Mouse (Mus musculus): Measurements from ENCODE around the gene Cela2a. TPM values are rescaled to one million over a fixed set of nuclear protein-coding genes. Genes with fewer than 3 reads are reported as not detected.

The Cela2a gene
- polyA plus RNA-seq, 1 experiment from 2014 or later: not detected

- Histone ChIP-seq H3K4me2 (no peak overlapping the region), H3K9ac (no peak overlapping the region), H3K9me3 (replicated peaks) (no peaks in the 10 kb centered on the region), H3K4me1 (replicated peaks) (peaks cover 9% of the 10 kb centered on the region; the same call in 1 of the 2 replicates), H3K36me3 (peaks cover 27% of the 10 kb centered on the region), H3K27ac (ENCODE audit: poor library complexity, severe bottlenecking) (no peak overlapping the region), H3K27me3 (replicated peaks) (no peaks in the 10 kb centered on the region), H3K4me3 (no peak overlapping the region)
- ATAC-seq (ENCODE audit: insufficient number of reproducible peaks, low FRiP score): no peak
- WGBS: 97% methylated on average over 4 of the region's 4 CpGs
These were observed 29.0 kb downstream of the Cela2a start for GRCm38 (mm10) chr4:141796954-141797353.

GRCm38 (mm10) chr4:141796356-141796755, 29.6 kb downstream of the Cela2a start:
- 81% methylated on average over 7 of the region's 7 CpGs for WGBS
- H3K9ac ChIP-seq: no peak overlapping the region

DNA sequence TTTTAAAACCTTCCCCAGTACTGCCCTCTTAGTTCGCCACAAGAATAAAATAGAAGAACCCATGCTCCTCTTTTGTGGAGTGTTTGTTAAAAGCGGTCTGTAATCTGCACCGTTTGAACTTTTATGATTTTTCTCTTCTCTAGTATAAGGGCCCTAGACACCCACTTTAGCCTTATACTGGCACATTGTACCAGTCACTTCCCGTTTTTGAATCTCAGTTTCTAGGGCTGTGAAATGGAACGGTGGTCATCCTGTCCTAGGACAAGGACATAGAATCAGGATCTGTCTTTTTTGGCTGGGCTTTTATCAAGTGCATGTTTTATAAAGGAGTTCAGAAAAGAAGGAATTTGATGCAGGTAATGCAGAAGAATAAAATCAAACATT, 31.8 kb downstream of the Cela2a start:
- ATAC-seq (ENCODE audit: insufficient number of reproducible peaks, low FRiP score): no peak
- Histone ChIP-seq H3K36me3 (peaks cover 27% of the 10 kb centered on the region), H3K27ac (ENCODE audit: poor library complexity, severe bottlenecking) (peak overlapping the region; percentile 94), H3K27me3 (replicated peaks) (no peaks in the 10 kb centered on the region), H3K4me3 (peak overlapping the region; percentile 72), H3K4me2 (peak overlapping the region; percentile 69), H3K9me3 (replicated peaks) (no peaks in the 10 kb centered on the region), H3K4me1 (replicated peaks) (peaks cover 19% of the 10 kb centered on the region), H3K9ac (peak overlapping the region; percentile 74)
- 11% methylated on average over 5 of the region's 5 CpGs for WGBS

More at GRCm38 (mm10) chr4:141796356-141796755, 29.6 kb downstream of the Cela2a start:
- Histone ChIP-seq H3K36me3 (peaks cover 27% of the 10 kb centered on the region), H3K4me1 (replicated peaks) (peaks cover 9% of the 10 kb centered on the region; the same call in 1 of the 2 replicates), H3K9me3 (replicated peaks) (no peaks in the 10 kb centered on the region), H3K27me3 (replicated peaks) (no peaks in the 10 kb centered on the region), H3K4me3 (no peak overlapping the region), H3K27ac (ENCODE audit: poor library complexity, severe bottlenecking) (no peak overlapping the region), H3K4me2 (no peak overlapping the region)
- no peak for ATAC-seq (ENCODE audit: insufficient number of reproducible peaks, low FRiP score)

- ATAC-seq (ENCODE audit: insufficient number of reproducible peaks, low FRiP score): peak; percentile 91
- no peaks in the 10 kb centered on the region for H3K9me3 ChIP-seq (replicated peaks)
- peak within 1 kb of the TSS; percentile 69 for H3K4me2 ChIP-seq
- H3K9ac ChIP-seq: peak within 1 kb of the TSS; percentile 74
- WGBS: under 1% methylated on average over 70 of the region's 80 CpGs
- H3K36me3 ChIP-seq: peaks cover 25% of the 10 kb centered on the region
- H3K4me3 ChIP-seq: peak within 1 kb of the TSS; percentile 72
- peaks cover 19% of the 10 kb centered on the region for H3K4me1 ChIP-seq (replicated peaks)
- peak within 1 kb of the TSS; percentile 94 for H3K27ac ChIP-seq (ENCODE audit: poor library complexity, severe bottlenecking)
- H3K27me3 ChIP-seq (replicated peaks): no peaks in the 10 kb centered on the region
These were observed 32.4 kb downstream of the Cela2a start, which contains the start of gene Casp9 for GRCm38 (mm10) chr4:141793282-141794151. Gene Casp9, plus strand, starts transcription at chr4:141793612.

DNA sequence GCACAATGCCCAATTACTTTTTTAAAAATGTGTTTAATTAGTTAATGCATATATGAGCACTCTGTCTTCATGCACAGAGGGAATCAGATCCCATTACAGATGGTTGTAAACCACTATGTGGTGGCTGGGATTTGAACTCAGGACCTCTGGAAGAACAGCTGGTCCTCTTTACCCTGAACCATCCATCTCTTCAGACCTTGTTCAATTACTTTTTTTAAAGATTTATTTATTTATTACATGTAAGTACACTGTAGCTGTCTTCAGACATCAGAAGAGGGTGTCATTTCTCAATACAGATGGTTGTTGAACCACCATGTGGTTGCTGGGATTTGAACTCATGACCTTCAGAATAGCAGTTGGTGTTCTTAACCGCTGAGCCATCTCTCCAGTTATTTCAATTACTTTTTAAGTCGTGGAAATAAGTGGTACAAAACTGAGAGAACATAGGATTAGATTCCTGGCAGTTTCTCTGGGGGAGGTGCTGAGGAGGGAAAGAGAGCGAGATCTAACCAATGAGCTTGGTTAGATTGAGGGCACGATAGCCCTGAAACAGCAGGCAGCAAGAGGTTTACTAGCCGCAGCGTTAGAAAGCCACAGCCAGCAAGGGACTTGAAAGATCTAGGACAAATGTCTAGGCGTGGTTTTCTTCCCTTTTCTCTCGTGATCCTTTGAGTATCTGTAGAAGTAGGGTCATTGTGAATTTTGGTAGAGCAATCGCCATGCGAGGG, 33.2 kb downstream of the Cela2a start:
- ATAC-seq (ENCODE audit: insufficient number of reproducible peaks, low FRiP score): no peak

GRCm38 (mm10) chr4:141791951-141792350, 34.0 kb downstream of the Cela2a start:
- H3K27me3 ChIP-seq (replicated peaks): no peaks in the 10 kb centered on the region
- no peak overlapping the region for H3K4me3 ChIP-seq
- H3K4me2 ChIP-seq: no peak overlapping the region
- H3K27ac ChIP-seq (ENCODE audit: poor library complexity, severe bottlenecking): no peak overlapping the region
- no peaks in the 10 kb centered on the region for H3K9me3 ChIP-seq (replicated peaks)
- H3K36me3 ChIP-seq: peaks cover 20% of the 10 kb centered on the region
- 79% methylated on average over 8 of the region's 8 CpGs for WGBS
- H3K4me1 ChIP-seq (replicated peaks): peaks cover 19% of the 10 kb centered on the region
- no peak overlapping the region for H3K9ac ChIP-seq
- ATAC-seq (ENCODE audit: insufficient number of reproducible peaks, low FRiP score): no peak

More for the DNA sequence above, 33.2 kb downstream of the Cela2a start:
- WGBS: 11% methylated on average over 10 of the region's 10 CpGs
- no peaks in the 10 kb centered on the region for H3K9me3 ChIP-seq (replicated peaks)
- H3K27me3 ChIP-seq (replicated peaks): no peaks in the 10 kb centered on the region
- H3K27ac ChIP-seq (ENCODE audit: poor library complexity, severe bottlenecking): peak overlapping the region; percentile 94
- H3K4me2 ChIP-seq: peak overlapping the region; percentile 69
- peak overlapping the region; percentile 55; the same call in 1 of the 2 replicates for H3K9ac ChIP-seq
- peaks cover 22% of the 10 kb centered on the region for H3K36me3 ChIP-seq
- H3K4me1 ChIP-seq (replicated peaks): peaks cover 19% of the 10 kb centered on the region
- H3K4me3 ChIP-seq: peak overlapping the region; percentile 72

DNA sequence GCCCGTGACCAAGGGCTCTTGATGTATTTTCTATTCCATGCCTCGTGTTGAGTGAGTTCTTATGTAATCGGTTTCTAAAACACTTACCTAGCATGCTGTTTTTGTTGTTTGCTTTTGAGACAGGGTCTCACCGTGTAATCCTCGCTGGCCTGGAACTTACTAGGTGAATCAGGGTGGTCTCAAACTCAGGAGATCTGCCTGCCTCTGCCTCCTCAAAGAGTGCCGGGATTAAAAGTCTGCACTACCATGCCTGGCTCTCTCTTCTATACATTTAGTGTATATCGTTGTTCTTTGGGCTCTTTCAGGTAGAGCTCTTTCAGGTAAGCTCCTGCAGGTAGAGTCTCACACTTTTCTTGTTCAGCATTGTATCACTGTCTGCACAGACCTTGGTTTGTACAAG, 34.5 kb downstream of the Cela2a start:
- H3K9ac ChIP-seq: no peak overlapping the region
- H3K36me3 ChIP-seq: peaks cover 20% of the 10 kb centered on the region; the same call in 1 of the 2 replicates
- no peaks in the 10 kb centered on the region for H3K9me3 ChIP-seq (replicated peaks)
- H3K27me3 ChIP-seq (replicated peaks): no peaks in the 10 kb centered on the region
- H3K4me2 ChIP-seq: no peak overlapping the region
- H3K27ac ChIP-seq (ENCODE audit: poor library complexity, severe bottlenecking): no peak overlapping the region
- no peak overlapping the region for H3K4me3 ChIP-seq
- H3K4me1 ChIP-seq (replicated peaks): peaks cover 19% of the 10 kb centered on the region
- WGBS: 89% methylated on average over 7 of the region's 7 CpGs
- no peak for ATAC-seq (ENCODE audit: insufficient number of reproducible peaks, low FRiP score)

DNA sequence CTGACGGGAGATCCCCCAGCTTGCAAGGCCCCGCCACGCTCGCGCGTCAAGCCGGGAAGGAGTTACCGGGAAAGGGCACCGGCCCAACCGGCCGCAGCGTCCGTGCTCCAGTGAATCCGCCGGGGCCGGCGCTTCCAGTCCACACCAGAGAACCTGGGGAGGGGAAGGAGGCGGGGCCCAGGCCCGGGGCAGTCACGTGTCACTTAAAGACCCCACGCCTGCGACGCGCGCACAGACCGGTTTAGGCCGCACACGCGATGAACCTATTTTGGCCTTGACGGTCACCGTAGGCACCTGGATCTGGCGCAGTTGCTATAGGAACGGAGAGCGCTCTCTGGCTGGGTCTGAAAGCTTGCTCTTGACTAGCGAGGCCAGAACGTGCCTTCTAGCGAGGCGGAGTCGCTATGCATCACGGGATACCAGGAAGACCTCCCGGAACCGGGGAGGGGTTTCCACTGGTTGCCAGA, 35.4 kb downstream of the Cela2a start, which contains the start of gene Dnajc16:
Gene Dnajc16, minus strand, starts transcription at position 408 of the 467 bp plus-strand sequence.
- Histone ChIP-seq H3K4me2 (peak within 1 kb of the TSS; percentile 92), H3K9me3 (replicated peaks) (no peaks in the 10 kb centered on the region), H3K4me3 (peak within 1 kb of the TSS; percentile 98), H3K36me3 (peaks cover 23% of the 10 kb centered on the region), H3K27ac (ENCODE audit: poor library complexity, severe bottlenecking) (peak within 1 kb of the TSS; percentile 82), H3K4me1 (replicated peaks) (peaks cover 18% of the 10 kb centered on the region), H3K9ac (peak within 1 kb of the TSS; percentile 97), H3K27me3 (replicated peaks) (no peaks in the 10 kb centered on the region)
- WGBS: under 1% methylated on average over 42 of the region's 42 CpGs
- peak; percentile 87 for ATAC-seq (ENCODE audit: insufficient number of reproducible peaks, low FRiP score)

DNA sequence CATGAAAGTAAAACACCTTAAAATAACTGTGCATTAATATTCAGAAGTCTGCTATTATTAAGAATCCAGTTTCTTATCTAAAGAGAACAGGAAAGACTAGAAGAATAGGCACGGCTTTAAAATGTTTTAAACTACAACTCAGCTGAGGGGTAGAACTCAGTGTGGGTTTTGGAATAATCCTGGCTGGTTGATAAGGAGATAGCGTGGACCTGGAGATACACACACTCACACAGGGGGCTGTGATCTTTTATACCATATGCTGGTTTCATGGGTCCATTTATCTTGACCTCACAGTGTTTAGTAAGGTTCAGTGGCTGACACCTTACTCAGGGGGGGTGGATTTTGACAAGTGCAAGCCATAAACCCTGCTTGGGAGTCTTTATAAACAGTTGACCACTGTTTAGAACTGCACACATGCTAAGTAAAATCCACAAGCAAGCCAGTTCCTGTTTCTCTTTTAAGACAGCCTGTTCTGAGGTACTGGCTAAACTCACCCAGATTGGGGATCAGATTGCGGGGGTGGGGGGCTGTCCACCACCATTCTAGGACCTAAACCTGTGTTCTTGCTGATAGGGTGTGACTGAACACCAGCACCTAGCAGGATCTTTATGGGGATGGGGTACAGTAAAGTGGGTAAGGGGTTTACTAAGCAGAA, 36.3 kb downstream of the Cela2a start:
- no peaks in the 10 kb centered on the region for H3K27me3 ChIP-seq (replicated peaks)
- ATAC-seq (ENCODE audit: insufficient number of reproducible peaks, low FRiP score): no peak
- peak overlapping the region; percentile 97 for H3K9ac ChIP-seq
- peaks cover 32% of the 10 kb centered on the region for H3K36me3 ChIP-seq
- WGBS: 36% methylated on average over 3 of the region's 3 CpGs
- no peaks in the 10 kb centered on the region for H3K9me3 ChIP-seq (replicated peaks)
- peaks cover 10% of the 10 kb centered on the region for H3K4me1 ChIP-seq (replicated peaks)
- H3K4me2 ChIP-seq: peak overlapping the region; percentile 92
- peak overlapping the region; percentile 98 for H3K4me3 ChIP-seq
- H3K27ac ChIP-seq (ENCODE audit: poor library complexity, severe bottlenecking): peak overlapping the region; percentile 82; the same call in 1 of the 2 replicates

- H3K27me3 ChIP-seq (replicated peaks): no peaks in the 10 kb centered on the region
- no peak for ATAC-seq (ENCODE audit: insufficient number of reproducible peaks, low FRiP score)
- H3K9me3 ChIP-seq (replicated peaks): no peaks in the 10 kb centered on the region
- H3K4me1 ChIP-seq (replicated peaks): peaks cover 10% of the 10 kb centered on the region
- H3K4me2 ChIP-seq: no peak overlapping the region
- H3K36me3 ChIP-seq: peaks cover 54% of the 10 kb centered on the region
- H3K27ac ChIP-seq (ENCODE audit: poor library complexity, severe bottlenecking): no peak overlapping the region
- H3K4me3 ChIP-seq: no peak overlapping the region
- no peak overlapping the region for H3K9ac ChIP-seq
- WGBS: 90% methylated on average over 7 of the region's 7 CpGs
These were observed 38.5 kb downstream of the Cela2a start for GRCm38 (mm10) chr4:141787462-141787861.

Measured in heart, embryonic 12.5 days (tissue).